Mouse (Mus musculus): ENCODE data around the gene Ifitm1.
"Not testable (repeated sequence)": the region's sequence is repeated elsewhere in the genome, so short reads cannot be mapped to it uniquely, and the experiment has no call there.

Ifitm1 gene

DNA sequence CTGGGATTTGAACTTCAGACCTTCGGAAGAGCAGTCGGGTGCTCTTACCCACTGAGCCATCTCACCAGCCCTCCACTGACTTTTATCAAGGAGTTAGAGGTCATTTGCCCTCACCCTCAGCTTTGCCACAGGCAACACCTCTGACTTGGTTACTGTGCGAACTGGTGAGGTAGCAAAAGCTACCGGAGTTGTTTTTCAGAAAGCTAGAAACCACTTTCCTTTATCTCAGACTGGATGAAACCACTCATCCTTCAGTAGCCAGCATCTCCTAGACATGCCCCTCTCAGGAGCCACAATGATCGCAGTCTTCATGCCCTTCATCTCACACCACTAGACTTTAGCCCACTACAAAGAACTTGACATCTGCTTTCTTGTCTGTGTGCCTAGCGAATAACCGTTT is 15.9 kb downstream of the Ifitm1 start:
- no peak for DNase-seq

DNA sequence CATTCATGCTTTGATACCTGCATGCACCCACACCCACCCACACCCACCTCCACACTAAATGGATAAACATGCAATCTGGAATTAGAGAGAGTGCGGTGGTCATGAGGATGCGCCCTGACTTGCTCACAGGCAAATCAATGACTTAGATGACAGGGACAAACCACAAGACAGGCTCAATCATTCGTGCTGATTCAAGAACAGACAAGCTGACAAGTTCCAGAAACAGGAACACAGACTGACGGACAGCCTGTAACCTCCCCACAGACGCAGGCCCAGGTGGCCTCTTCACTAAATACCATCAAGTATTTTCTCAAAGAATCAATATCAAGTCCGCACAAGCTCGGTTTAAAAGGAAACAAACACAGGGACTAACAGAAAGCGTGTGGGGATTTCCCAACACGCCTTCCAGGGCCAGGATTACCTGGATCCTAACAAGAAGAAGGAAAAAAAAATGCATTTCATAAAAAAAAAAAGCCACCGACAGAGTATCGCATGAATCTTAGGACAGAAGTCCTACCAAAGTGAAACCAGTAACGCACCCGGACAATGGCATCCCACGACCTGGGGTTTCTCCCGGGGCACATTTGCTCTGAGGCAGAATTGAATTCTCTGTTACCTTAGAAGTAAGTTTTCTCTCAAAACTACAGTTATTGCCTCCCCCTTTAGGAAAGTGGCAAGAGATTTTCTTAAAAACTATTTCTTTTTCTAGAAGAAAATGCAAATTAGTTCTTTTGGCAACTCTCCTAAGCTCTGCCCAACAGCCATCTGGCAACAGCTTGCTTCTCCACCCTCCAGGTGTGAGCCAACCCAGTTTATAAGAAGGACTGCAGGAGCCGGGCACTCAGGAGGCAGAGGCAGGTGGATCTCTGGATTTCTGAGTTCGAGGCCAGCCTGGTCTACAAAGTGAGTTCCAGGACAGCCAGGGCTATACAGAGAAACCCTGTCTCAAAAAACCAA is 20.4 kb downstream of the Ifitm1 start:
- DNase-seq = no peak

DNA sequence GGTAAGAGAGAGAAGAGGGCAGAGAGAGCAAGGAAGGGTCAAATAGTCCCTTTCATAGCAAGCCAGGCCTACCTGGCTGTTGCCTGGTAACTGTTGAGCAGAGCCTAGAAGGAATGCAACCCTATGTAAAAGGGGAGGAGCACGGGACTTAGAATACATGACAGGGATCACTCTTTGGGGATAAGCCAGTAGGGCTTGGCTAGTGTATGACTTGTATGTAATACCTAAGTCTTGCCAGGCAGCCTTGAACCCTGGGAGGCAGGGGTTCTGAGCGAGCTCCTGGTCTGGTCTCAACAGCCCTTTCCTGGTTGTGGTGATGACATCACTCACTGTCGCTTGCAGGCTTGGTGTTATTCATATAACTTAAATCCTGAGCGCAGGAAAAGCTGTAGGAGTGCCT is 22.0 kb downstream of the Ifitm1 start:
- no peak for DNase-seq

GRCm38 (mm10) chr7:140990185-140990584 is 23.2 kb downstream of the Ifitm1 start:
- DNase-seq = no peak

DNA sequence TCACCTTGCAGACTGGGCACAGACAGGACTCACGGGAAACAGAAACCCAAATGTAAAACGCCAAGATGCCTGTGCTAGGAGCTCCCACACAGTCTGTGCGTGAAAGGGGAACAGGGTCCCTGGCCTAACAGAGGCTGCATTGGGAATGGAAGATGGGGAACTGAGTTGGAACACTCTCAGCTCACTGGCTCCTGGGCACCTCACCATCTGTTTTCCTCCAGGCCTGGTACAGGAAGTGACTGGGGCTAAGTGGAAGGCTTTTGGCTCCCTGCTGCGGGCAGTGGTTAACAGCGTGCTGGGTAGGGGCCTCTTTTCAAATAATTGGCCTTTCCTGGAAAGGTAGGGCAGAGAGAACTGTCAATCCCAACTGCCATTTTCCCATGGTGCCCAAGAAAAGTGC is 23.6 kb downstream of the Ifitm1 start:
- no peak for DNase-seq

DNA sequence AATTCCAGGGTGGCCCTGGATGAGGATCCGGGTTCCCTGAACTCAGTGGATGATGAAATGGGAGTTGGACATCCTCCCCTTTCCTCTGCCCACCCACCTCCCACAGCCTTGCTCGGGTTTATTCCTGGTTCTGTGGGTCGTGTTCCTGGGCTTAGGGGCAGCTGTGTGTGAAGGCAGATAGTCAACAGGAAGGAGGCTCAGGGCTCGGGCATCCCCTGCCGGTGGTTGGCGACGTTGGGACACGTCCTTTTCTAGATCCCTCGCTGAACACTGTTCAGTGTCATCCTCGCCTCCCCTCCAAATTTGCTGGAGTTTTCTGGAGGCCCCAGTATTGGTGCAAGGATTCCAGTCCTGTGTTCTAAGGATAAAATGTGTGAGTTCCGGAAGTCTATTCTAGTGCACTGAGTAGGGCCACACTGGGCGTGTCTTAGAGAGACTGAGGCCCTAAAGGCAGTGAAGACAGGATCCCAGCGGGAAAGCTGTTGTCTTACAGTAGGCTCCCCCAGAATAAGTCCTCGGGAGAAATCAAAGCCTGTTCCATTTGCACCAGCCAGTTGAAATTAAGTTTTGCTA is 24.2 kb downstream of the Ifitm1 start:
- DNase-seq = no peak

DNA sequence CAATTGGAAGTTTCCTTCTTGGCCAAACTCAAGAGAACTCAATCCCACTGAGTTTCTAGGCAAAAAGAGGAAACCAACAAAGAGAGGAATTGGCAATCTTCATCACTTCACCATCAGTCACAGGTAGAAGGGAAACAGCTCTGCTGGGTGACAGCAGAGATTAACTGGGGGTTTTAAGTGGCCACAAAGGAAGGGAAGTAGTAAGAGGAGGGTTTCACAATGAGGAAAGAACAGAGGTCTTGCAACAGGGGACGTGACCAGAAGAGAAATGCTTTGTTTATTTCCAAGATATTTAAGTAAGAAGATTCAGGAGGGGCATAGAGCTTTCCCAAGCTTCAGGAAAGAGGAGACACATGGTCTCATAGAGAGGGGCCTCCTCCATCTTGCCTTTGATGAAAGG is 30.8 kb downstream of the Ifitm1 start:
- DNase-seq = no peak

DNA sequence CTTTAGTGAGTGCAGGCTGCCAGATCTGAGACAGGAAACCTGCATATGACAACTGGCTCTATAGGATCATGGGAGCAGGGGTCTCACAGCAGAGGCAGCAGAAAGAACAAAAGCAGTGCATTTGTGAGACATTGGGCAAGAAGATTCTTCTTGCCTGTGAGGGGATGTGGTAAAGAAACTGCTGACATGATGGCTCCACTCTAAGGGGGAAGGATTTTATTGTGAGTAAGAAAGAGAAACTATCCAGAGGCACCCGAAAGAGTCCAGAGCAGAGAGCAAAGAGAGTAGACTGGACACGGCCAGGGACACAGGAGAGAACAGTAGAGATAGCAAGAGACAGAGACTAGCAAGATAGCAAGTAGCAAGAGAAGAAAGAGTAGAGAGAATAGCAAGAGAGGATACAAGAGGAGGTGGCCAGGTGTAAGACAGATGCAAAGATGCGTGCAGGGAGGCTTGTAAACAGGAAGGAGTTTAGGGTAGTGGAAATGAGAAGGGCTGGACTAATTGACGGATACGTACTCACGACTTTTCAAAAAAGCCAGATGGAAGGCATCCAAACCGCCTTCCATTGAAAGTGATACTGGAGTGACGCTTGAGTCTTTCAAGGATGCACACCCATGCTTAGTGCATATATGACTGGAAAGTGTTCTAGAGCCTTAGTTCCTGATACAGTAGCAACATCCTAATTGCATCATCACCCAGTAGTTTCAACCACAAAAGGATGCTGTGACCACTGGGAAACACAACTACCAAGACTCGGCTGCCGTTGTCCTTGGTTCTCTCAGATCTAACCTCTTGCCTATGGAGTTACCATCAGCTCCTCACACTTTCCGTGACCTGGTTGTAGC is 32.1 kb downstream of the Ifitm1 start:
- DNase-seq = no peak

GRCm38 (mm10) chr7:141000881-141001708 is 34.1 kb downstream of the Ifitm1 start:
- DNase-seq = no peak

- no peak for DNase-seq
These were observed 36.4 kb downstream of the Ifitm1 start for GRCm38 (mm10) chr7:141003248-141004010.

DNA sequence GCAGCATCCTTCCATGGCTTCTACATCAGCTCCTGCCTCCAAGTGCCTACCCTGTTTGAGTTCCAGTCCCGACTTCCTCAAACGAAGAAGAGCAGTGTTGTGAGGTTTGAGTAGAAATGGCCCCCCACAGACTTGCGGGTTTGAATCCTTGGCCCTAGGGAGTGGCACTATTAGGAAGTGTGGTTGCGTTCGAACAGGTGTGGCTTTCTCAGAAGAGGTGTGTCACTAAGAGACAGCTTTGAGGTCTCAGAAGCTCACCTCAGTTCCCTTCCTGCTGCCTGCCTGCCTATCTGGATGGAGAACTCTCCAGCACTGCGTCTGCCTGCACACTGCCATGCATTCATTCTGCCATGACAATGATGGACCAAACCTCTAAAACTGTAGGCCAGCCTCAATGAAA is 39.4 kb downstream of the Ifitm1 start:
- no peak for DNase-seq

DNA sequence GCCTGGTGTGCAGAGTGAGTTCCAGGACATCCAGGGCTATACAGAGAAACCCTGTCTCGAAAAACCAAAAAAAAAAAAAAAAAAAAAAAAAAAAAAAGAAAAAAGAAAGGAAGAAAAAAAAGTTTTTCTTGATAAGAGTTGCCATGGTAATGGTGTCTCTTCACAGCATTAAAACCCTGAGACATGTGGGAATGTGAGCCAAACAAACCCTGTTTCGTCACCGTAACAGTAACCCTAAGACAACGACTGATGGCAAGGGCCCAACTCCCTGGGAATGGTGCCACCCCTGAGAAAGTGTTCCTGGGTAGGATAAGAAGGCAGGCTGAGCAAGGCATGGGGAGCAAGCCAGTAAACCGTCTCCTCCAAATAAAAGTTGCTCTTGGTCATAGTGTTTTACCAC is 39.9 kb downstream of the Ifitm1 start:
- DNase-seq = peak; percentile 54

DNA sequence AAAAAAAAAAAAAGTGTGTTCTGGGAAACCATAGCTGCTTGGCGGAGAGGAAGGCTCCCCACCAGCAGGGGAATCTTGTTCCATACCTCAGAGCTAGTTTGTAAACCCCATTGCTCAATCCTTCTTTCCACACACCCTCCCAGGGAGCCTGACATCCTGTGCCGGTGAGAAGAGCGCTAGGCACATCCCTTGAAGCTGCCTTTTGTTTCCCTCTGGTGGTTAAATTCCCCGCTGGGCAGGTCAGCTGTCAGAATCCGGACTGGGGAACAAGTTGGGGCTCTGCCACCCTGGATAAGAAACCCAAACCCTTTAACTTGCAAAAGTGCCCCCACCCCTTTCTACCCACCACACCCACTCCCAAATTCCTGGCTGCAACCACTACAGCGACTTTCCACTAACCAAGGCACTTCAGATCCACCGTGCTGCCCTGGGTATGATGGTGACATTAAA is 41.3 kb downstream of the Ifitm1 start:
- DNase-seq = peak; percentile 49

DNA sequence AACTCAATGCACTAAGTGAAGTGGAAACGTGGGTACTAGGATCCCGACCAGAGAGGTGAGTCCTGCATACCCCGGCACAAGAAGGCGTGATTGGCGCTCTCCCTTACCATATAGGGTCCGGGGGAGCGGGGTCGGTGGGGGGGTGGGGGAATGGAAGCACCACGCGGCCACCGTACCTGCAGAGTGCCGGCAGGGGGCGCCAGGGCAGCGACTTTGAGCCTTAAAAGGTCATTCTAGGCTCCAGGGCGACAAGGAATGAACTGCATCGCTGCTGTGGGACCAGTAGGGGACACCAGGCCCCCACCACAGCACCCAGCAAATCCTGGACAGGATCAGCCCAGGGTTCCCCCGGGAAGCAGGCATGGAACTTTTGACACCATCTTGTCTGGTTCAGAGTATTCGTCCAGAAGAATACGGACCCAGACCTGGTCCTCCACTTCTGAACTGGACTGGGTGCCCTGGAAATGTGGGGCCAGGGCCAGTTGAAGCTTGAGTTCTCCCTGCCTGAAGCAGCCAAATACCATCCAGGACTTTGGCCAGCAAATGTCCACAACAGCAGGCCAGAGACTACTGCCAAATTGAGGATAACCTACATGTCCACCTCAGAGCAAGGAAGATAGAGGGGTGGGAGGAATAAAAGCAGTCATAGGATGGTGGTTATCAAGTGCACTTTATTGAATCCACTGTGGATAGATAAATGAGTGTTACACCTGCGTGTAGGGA is 42.1 kb downstream of the Ifitm1 start:
- peak; percentile 93 for DNase-seq

GRCm38 (mm10) chr7:141009665-141010064 is 42.6 kb downstream of the Ifitm1 start:
- no peak for DNase-seq

DNA sequence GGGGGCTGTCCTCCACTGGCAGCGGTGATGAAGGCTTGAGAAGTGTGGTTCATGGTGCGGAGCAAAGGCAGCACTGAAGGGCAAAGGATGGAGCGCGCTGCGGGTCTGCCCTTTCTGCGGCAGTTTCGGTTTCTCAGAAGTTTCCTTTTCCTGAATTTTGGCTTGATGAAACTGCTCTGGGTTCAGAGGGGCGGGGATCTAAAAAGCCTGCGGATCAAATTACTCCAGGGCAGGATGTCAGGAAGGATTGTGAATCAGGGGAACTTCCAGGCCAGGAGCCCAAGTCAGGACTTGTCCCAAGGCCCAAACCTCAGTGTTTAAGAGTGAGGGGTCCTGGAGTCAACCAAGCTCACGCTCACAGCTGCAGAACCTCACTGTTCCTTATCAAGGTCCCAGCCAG is 43.6 kb downstream of the Ifitm1 start, which contains the start of gene Ifitm3:
Gene Ifitm3, minus strand, starts transcription at position 178 of the 400 bp plus-strand sequence.
- DNase-seq = peak; percentile 57

DNA sequence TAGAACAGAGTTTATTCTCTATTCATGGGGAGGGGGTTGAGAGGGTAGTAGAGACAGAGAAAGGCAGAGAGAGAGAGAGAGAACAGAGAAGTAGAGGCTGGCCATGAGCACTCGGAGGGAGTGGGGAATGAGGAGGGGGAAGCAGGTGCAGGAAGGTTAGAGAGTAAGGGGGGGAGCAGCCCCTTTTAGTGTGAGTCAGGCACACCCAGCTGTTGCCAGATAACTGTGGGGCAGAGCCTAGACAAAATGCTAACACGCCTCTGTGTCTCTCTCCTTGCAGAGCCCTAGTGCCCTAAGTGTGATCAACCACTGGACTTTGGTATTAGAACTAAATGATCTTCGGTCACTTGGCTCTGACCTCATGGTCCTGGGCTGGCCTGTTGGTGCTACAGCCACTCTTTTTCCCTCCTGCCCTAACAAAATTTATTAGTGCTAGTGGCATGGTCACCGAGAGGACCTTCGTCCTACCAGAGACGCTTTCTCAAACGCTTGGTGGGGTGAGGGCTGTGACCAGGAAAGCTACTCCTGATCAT is 44.3 kb downstream of the Ifitm1 start:
- no peak for DNase-seq

GRCm38 (mm10) chr7:141016707-141017697 is 50.0 kb downstream of the Ifitm1 start:
- DNase-seq = no peak

- DNase-seq = not testable (repeated sequence)
These were observed 50.8 kb downstream of the Ifitm1 start, which contains the start of gene Ifitm6 for GRCm38 (mm10) chr7:141017824-141018223. TSS of gene Ifitm6 (minus strand) at chr7:141017924.

Measured in lung, postnatal 14 days (tissue).